Mouse (Mus musculus): ENCODE results near the gene Dhx37. TPM values are rescaled to one million over a fixed set of nuclear protein-coding genes. Genes with fewer than 3 reads are reported as not detected.

Dhx37 gene
- polyA plus RNA-seq, 1 experiment from 2014 or later: 17.0 TPM

DNA sequence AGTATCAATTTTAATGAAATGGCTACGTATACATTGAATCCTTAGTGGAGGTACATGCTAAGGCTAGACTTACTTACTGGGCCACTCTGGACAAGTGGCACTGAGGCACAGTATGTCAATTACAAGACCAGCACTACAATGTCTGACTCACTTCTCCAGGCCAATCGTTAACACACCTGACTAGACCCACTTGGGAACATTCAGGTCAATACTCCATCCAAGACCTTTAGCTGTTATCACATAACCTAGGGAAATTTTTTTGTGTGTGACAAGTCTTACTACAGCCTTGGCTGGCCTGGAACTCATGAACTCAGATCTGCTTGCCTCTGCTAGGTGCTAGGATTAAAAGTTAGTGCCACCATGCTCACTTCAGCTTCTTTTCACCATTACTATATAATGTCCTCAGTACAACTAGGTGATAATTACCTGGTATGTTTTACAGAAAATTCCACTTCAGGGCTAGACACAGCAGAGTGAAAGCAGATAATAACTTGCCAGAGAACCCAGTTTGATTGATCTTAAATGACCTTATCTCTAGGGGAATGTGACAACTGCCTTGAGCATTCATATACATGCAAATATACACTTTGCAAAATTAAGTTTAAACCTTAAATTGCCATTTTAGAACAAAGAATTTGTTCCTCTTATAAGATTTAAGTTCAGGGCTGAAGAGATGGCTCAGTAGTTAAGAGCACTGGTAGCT lies 49.3 kb downstream of the Dhx37 start:
- ATAC-seq (ENCODE audit: insufficient number of reproducible peaks, insufficient read depth, low FRiP score, low TSS enrichment): no peak
- Histone ChIP-seq H3K36me3 (peaks cover 18% of the 10 kb centered on the region), H3K4me2 (replicated peaks) (no peak overlapping the region), H3K9ac (no peak overlapping the region), H3K27me3 (no peaks in the 10 kb centered on the region), H3K4me1 (peaks cover 12% of the 10 kb centered on the region; the same call in 1 of the 2 replicates), H3K27ac (no peak overlapping the region), H3K4me3 (no peak overlapping the region), H3K9me3 (no peaks in the 10 kb centered on the region)
- 93% methylated on average over 2 of the region's 2 CpGs for WGBS

DNA sequence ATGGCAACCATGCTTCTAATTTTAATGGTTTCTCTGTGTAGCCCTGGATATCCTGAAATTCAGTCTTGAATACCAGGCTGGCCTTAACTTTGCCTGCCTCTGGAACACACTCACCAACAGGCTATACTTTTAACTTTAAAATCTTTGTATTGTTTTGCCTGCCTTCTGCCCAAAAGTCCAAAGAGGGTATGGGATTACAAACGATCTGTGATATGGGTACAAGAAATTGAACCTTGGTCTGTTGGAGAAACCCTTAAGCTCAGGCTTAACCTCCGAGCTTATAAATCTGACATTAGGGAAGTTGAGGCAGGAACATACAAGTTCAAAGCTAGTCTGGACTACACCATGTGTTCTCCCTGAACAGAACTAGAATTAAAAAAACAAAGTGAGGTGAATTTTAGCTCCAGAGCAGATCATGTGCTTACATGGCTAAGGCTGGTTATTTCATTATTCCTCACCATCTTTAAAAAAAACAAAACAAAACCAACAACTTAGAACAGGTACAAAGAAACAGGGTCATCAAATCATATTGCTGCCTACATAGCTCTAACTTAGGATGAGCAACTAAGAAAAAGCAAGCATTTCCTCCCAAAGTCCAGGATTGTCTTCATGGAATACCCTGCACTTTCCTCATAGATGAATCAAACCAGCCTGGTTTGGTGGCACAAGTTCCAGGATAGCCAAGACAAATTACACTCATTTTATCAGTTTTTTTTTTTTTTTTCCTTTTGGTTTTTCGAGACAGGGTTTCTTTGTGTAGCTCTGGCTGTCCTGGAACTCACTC lies 50.1 kb downstream of the Dhx37 start:
- Histone ChIP-seq H3K27me3 (no peaks in the 10 kb centered on the region), H3K4me1 (peaks cover 12% of the 10 kb centered on the region; the same call in 1 of the 2 replicates), H3K4me2 (replicated peaks) (no peak overlapping the region), H3K9me3 (no peaks in the 10 kb centered on the region), H3K27ac (no peak overlapping the region), H3K4me3 (no peak overlapping the region), H3K36me3 (peaks cover 18% of the 10 kb centered on the region), H3K9ac (no peak overlapping the region)
- WGBS: 82% methylated on average over 3 of the region's 3 CpGs
- ATAC-seq (ENCODE audit: insufficient number of reproducible peaks, insufficient read depth, low FRiP score, low TSS enrichment): no peak

DNA sequence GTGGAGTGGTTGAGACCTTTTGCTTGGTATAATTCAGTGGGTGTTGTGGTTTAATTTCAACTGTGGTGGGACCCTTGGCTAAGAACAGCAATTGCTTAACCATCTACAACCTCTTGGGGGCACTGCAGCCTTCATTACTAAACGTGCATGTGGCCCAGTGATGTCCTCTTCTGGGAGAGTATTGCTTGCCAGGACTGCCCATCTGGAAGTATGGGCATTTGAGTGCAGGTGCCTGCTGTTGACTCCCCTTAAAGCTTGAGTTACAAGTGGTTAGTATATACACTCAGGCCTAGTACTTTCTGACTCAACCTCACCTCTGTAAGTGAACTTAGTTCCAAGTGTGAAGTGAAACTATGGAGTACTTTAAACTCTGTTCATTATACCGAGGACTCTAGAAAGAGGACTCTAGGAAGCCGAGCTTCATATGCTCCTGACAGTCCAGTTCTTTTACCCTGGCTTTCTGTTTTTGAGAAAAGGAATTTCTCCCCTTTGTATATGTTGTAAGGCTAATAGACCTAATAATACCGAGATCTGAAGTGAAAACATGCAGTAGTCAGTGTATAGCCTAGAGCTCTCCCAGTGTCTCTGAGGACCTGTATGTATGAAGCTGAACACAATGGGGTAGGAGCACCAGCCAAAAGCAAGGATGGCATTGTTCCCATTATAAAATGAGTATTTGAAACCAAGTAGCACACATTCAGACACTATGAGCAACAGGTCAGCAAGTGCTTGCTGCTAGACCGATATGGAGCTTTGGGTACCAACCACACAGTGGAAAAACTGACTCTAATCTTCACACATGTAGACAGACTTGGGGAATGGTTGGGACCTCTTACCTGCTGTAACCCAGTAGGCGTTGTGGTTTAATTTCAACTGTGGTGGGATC lies 51.0 kb downstream of the Dhx37 start:
- ATAC-seq (ENCODE audit: insufficient number of reproducible peaks, insufficient read depth, low FRiP score, low TSS enrichment): 0 out of 2 replicates have a peak, but pooled peaks have one; percentile 56
- H3K27me3 ChIP-seq: no peaks in the 10 kb centered on the region
- no peak overlapping the region for H3K4me2 ChIP-seq (replicated peaks)
- H3K4me1 ChIP-seq: 0 out of 2 replicates have a peak, but pooled peaks cover 7% of the 10 kb centered on the region
- H3K9me3 ChIP-seq: no peaks in the 10 kb centered on the region
- no peak overlapping the region for H3K9ac ChIP-seq
- H3K27ac ChIP-seq: no peak overlapping the region
- H3K4me3 ChIP-seq: no peak overlapping the region
- peaks cover 18% of the 10 kb centered on the region for H3K36me3 ChIP-seq
- WGBS: 55% methylated on average over 6 of the region's 6 CpGs

DNA sequence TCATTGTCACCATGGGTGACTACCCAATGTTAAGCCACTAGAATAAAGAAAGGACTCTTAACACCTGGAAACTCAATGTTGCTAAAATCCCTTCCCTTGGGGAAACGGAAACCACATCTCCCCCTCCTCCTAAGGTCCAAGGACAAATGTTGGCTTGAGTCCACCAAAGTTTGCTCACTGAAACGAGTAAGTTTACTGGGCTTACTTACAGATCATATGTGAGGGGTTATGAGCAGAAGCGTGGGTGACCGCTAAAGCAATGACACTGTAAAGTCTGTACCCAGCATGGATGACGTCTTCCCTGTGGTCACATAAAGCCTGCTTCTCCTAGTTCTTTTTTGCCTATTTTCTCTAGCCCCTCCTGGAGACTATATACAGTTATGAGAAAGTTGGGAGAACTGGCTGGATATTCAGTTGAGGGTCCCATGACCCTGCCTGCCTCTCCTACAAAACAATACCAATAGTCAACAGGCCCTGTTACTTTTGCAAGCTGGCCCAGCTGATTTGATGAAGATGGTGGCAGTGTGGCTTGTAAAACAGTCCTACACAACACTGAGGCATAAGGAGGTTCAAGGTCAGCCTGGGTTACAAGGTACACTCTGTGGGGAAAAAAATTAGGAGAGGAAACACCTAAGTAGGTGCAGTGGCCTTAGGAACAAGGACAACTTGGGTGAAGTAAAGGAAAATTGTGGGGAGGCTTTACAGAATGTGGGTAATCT lies 51.8 kb downstream of the Dhx37 start:
- ATAC-seq (ENCODE audit: insufficient number of reproducible peaks, insufficient read depth, low FRiP score, low TSS enrichment): no peak
- Histone ChIP-seq H3K27ac (no peak overlapping the region), H3K4me2 (replicated peaks) (no peak overlapping the region), H3K27me3 (no peaks in the 10 kb centered on the region), H3K4me1 (0 out of 2 replicates have a peak, but pooled peaks cover 7% of the 10 kb centered on the region), H3K36me3 (peaks cover 18% of the 10 kb centered on the region), H3K9me3 (no peaks in the 10 kb centered on the region), H3K9ac (no peak overlapping the region), H3K4me3 (no peak overlapping the region)
- WGBS: 82% methylated on average over 5 of the region's 5 CpGs

DNA sequence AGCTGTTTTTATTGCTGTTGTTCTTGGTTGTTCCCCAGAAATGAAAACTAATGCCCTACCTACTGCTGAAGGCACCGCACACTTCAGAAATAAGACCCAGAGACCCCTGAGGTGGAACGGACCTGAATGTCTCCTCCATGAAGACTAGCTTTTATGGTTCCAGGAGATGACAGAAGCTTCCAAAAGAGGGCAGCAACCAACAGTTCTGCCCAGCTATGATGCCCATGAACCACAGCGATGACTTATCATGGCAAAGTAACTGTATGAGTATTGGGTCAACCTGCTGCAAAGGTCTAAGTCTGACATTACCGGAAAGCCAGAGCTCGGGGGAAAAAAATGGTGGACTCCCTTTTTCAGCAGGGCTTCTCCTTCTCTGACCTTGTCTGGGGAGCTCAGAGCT lies 55.0 kb downstream of the Dhx37 start:
- H3K9ac ChIP-seq: no peak overlapping the region
- 88% methylated on average over 5 of the region's 5 CpGs for WGBS
- no peaks in the 10 kb centered on the region for H3K9me3 ChIP-seq
- no peaks in the 10 kb centered on the region for H3K36me3 ChIP-seq
- H3K4me2 ChIP-seq (replicated peaks): no peak overlapping the region
- H3K4me3 ChIP-seq: no peak overlapping the region
- no peak for ATAC-seq (ENCODE audit: insufficient number of reproducible peaks, insufficient read depth, low FRiP score, low TSS enrichment)
- no peaks in the 10 kb centered on the region for H3K27me3 ChIP-seq
- no peaks in the 10 kb centered on the region for H3K4me1 ChIP-seq
- no peak overlapping the region for H3K27ac ChIP-seq

DNA sequence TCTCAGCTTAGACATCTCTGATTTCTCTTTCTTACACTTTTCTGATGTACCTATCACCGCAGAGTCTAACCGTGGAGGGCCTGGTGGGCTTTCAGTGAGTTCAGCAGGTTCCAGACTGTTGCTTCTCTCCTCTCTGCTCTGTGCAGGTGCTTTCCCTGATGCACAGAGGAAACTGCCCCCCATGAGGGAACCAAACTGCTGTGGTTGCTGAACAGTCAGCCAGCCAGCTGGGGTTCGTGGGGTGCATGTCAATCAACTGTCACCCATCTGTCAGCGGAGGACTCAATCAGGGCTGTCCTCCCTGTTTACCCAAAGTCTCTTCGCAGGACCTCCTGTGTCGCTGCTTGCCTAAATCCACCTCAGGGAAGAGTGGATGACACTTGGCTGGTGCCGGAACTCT lies 56.7 kb downstream of the Dhx37 start:
- no peaks in the 10 kb centered on the region for H3K9me3 ChIP-seq
- no peak overlapping the region for H3K4me3 ChIP-seq
- no peaks in the 10 kb centered on the region for H3K4me1 ChIP-seq
- H3K27ac ChIP-seq: no peak overlapping the region
- H3K36me3 ChIP-seq: no peaks in the 10 kb centered on the region
- H3K27me3 ChIP-seq: no peaks in the 10 kb centered on the region
- 62% methylated on average over 7 of the region's 7 CpGs for WGBS
- no peak overlapping the region for H3K9ac ChIP-seq
- no peak for ATAC-seq (ENCODE audit: insufficient number of reproducible peaks, insufficient read depth, low FRiP score, low TSS enrichment)
- H3K4me2 ChIP-seq (replicated peaks): no peak overlapping the region

DNA sequence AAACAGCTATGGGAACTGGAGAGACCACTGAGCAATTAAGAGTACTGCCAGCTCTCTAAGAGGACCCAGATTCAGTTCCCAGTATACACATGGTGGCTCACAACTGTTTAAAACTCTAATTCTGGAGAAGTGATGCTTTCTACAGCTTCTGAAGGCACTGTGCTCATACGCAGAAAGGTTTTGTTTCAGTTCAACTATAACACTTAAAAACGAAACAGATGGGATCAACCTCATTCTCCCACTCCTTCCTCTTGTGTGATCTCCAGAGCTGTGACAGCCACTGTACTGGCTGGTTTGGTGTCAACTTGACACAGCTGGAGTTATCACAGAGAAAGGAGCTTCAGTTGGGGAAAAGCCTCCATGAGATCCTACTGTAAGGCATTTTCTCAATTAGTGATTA lies 58.0 kb downstream of the Dhx37 start:
- Histone ChIP-seq H3K9ac (no peak overlapping the region), H3K9me3 (no peaks in the 10 kb centered on the region), H3K4me1 (no peaks in the 10 kb centered on the region), H3K4me2 (replicated peaks) (no peak overlapping the region), H3K4me3 (no peak overlapping the region), H3K27ac (no peak overlapping the region), H3K27me3 (no peaks in the 10 kb centered on the region), H3K36me3 (no peaks in the 10 kb centered on the region)
- ATAC-seq (ENCODE audit: insufficient number of reproducible peaks, insufficient read depth, low FRiP score, low TSS enrichment): no peak
- WGBS: 84% methylated on average over 2 of the region's 2 CpGs

DNA sequence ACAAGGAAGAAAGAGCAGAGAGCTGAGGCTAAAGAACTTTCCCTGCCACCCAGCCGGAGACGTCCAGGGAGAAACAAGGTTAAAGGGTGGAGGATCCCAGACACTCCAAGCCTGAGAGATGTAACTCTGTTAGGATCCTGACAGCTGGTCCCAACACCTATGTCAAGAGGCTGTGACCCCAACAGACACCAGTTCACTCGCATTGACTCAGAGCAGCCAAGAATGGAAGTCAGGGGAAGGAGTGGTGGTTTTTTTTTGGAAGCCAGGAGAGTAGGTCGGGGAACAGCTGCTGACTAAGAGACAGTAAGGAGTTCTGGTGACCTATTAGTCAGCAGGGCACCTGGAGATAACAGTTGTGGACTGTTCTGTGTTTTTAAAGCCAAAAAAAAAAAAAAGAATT lies 61.9 kb downstream of the Dhx37 start:
- Histone ChIP-seq H3K9ac (no peak overlapping the region), H3K4me3 (no peak overlapping the region), H3K27me3 (no peaks in the 10 kb centered on the region), H3K27ac (no peak overlapping the region), H3K4me1 (no peaks in the 10 kb centered on the region), H3K4me2 (replicated peaks) (no peak overlapping the region), H3K9me3 (no peaks in the 10 kb centered on the region), H3K36me3 (no peaks in the 10 kb centered on the region)
- ATAC-seq (ENCODE audit: insufficient number of reproducible peaks, insufficient read depth, low FRiP score, low TSS enrichment): no peak
- 80% methylated on average over 4 of the region's 4 CpGs for WGBS

DNA sequence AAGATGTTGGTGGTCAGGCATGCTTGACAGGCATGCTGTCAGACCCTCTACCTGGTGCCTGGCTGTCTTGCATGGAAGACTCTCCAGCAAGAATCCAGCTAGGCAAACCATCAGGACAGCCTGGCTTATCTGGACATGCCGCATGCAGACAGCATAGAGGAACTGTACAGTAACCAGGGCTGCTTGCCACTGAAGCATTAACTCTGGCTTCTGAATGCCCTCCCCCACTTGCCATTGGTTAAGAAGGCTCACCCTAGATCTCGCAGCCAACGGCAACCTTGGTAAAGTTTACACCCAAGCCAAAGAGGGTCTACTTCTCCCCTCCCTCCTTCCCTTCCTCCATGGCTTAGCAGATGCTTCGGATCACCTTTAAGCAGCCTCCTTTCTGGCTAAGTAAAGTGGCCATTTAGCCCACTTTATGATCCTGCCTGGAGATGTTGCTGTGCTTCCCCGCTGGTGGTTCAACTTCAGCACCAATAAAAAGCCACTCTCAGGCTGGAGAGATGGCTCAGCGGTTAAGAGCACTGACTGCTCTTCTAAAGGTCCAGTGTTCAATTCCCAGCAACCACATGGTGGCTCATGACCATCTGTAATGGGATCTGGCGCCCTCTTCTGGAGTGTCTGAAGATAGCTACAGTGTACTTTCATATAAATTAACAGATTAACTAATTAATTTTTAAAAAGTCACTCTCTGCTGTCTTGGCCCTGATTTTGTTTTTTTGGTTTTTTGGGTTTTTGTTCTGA lies 62.8 kb downstream of the Dhx37 start:
- Histone ChIP-seq H3K4me2 (replicated peaks) (no peak overlapping the region), H3K36me3 (no peaks in the 10 kb centered on the region), H3K27ac (no peak overlapping the region), H3K27me3 (no peaks in the 10 kb centered on the region), H3K9me3 (no peaks in the 10 kb centered on the region), H3K4me3 (no peak overlapping the region), H3K9ac (no peak overlapping the region), H3K4me1 (no peaks in the 10 kb centered on the region)
- no peak for ATAC-seq (ENCODE audit: insufficient number of reproducible peaks, insufficient read depth, low FRiP score, low TSS enrichment)
- 74% methylated on average over 7 of the region's 7 CpGs for WGBS

DNA sequence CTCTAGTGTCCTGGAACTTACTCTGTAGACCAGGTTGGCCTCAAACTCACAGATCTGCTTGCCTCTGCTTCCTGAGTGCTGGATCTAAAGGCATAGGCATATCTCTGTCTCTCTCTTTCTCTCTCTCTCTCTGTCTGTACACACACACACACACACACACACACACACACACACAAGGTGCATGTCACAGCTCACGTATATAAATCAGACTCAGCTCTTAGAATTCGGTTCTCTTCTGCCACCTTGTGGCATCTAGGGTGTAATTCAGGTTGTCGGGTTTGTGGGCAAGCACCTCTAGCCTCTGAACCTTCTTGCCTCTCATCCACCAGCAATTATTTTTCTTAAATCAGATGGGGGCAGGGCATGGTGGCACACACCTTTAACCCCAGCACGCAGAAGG lies 65.4 kb downstream of the Dhx37 start:
- no peak overlapping the region for H3K9ac ChIP-seq
- H3K27ac ChIP-seq: no peak overlapping the region
- H3K36me3 ChIP-seq: no peaks in the 10 kb centered on the region
- H3K27me3 ChIP-seq: no peaks in the 10 kb centered on the region
- H3K4me3 ChIP-seq: no peak overlapping the region
- H3K9me3 ChIP-seq: no peaks in the 10 kb centered on the region
- ATAC-seq (ENCODE audit: insufficient number of reproducible peaks, insufficient read depth, low FRiP score, low TSS enrichment): no peak
- H3K4me2 ChIP-seq (replicated peaks): no peak overlapping the region
- no peaks in the 10 kb centered on the region for H3K4me1 ChIP-seq
- 0% methylated on average over 4 of the region's 4 CpGs for WGBS

DNA sequence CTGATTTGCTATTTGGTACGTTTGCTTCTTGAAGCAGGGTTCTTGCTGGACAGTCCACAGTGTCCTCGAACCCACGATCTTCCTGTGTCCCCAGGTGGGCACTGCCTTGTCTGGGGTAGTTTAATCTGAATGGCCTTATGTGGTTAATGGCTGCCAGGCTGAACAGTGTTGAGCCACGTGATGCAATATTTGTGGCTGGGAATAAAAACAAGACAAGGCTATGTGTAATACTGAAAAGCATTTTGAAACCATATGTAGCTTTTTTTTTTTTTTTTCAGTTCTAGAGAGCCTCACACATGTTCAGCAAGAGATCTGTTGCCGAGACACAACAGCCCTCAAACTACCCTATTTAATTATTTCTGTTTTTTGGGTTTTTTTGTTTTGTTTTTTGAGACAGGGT lies 65.8 kb downstream of the Dhx37 start:
- WGBS: 61% methylated on average over 5 of the region's 5 CpGs
- Histone ChIP-seq H3K9me3 (no peaks in the 10 kb centered on the region), H3K27ac (no peak overlapping the region), H3K36me3 (no peaks in the 10 kb centered on the region), H3K4me2 (replicated peaks) (no peak overlapping the region), H3K9ac (no peak overlapping the region), H3K4me3 (no peak overlapping the region), H3K27me3 (no peaks in the 10 kb centered on the region), H3K4me1 (no peaks in the 10 kb centered on the region)
- no peak for ATAC-seq (ENCODE audit: insufficient number of reproducible peaks, insufficient read depth, low FRiP score, low TSS enrichment)

Data from embryonic facial prominence, embryonic 12.5 days (tissue).